Mouse (Mus musculus): Measurements from ENCODE around the gene Hist1h2ai. TPM values are rescaled to one million over a fixed set of nuclear protein-coding genes. Genes with fewer than 3 reads are reported as not detected.
A peak's percentile ranks its signal among the peaks of the same experiment; 100 is the strongest.
"Not testable (repeated sequence)": the region's sequence is repeated elsewhere in the genome, so short reads cannot be mapped to it uniquely, and the experiment has no call there.

Hist1h2ai gene
- polyA plus RNA-seq, 1 experiment from 2014 or later, result 13.7 TPM

DNA sequence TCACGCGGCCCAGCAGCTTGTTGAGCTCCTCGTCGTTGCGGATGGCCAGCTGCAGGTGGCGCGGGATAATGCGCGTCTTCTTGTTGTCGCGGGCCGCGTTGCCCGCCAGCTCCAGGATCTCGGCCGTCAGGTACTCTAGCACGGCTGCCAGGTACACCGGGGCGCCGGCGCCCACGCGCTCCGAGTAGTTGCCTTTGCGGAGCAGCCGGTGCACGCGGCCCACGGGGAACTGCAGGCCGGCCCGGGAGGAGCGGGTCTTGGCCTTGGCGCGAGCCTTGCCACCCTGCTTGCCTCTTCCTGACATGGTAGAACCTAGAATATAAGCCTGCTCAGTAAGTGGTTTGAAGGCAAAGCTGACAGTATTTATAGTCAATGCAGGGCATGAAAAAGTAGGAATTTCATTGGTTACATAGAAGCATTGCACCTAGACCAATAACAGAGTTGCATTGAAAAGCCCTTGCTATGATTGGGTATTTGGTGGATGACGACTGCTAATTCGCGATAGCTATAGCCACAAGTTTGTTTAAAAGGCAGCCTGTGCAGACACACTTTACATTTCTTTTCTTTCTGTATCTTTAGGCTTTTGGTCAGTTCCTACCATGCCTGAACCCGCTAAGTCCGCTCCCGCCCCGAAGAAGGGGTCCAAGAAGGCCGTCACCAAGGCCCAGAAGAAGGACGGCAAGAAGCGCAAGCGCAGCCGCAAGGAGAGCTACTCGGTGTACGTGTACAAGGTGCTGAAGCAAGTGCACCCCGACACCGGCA, 37.5 kb downstream of the Hist1h2ai start, which contains the start of the genes Hist1h2ak and Hist1h2bn:
Hist1h2ak (minus strand) TSS at position 304 of the 762 bp plus-strand sequence.
Hist1h2bn (plus strand) TSS at position 600 of the 762 bp plus-strand sequence.
- H3K4me1 ChIP-seq, result peaks cover 15% of the 10 kb centered on the region
- H3K36me3 ChIP-seq; H3K27me3 ChIP-seq; H3K9me3 ChIP-seq (replicated peaks): not testable (repeated sequence)
- peak; percentile 93 for ATAC-seq (ENCODE audit: insufficient number of reproducible peaks, low FRiP score, low TSS enrichment, low read depth)
- peak within 1 kb of the TSS; percentile 92 for H3K27ac ChIP-seq (replicated peaks)
- peak within 1 kb of the TSS; percentile 64 for H3K4me2 ChIP-seq (replicated peaks)
- peak within 1 kb of the TSS; percentile 48 for H3K4me3 ChIP-seq (replicated peaks)
- H3K9ac ChIP-seq, result peak within 1 kb of the TSS; percentile 18
- WGBS, result under 1% methylated on average over 49 of the region's 50 CpGs

DNA sequence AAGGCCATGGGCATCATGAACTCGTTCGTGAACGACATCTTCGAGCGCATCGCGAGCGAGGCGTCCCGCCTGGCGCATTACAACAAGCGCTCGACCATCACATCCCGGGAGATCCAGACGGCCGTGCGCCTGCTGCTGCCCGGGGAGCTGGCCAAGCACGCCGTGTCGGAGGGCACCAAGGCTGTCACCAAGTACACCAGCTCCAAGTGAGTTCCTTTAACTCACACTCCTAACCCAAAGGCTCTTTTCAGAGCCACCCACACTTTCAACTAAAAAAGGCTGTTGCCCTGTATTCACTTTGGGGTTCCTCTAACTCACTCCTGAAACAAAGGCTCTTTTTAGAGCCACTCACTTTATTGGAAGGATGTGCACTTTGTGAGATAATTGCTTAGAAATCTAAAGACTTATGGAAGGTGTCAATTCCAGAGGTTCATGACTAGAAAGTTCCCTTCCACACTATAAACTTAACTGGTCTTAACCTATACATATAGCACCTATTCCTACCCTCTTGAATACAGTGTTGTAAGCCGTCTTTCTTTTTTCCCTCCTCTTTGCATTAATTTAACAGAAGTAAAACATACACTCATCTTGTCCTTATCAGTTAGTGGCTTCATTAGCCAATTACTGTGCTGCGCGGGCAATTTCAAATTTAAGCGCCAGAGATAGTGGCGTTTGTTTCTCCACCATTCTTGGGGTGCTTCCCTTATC, 38.2 kb downstream of the Hist1h2ai start:
- Histone ChIP-seq H3K4me2 (replicated peaks) (peak overlapping the region; percentile 64), H3K4me3 (replicated peaks) (peak overlapping the region; percentile 48), H3K27ac (replicated peaks) (peak overlapping the region; percentile 92), H3K9ac (peak overlapping the region; percentile 18; the same call in 1 of the 2 replicates), H3K4me1 (peaks cover 13% of the 10 kb centered on the region)
- ATAC-seq (ENCODE audit: insufficient number of reproducible peaks, low FRiP score, low TSS enrichment, low read depth); H3K36me3 ChIP-seq; H3K9me3 ChIP-seq (replicated peaks); H3K27me3 ChIP-seq: not testable (repeated sequence)
- under 1% methylated on average over 26 of the region's 26 CpGs for WGBS

DNA sequence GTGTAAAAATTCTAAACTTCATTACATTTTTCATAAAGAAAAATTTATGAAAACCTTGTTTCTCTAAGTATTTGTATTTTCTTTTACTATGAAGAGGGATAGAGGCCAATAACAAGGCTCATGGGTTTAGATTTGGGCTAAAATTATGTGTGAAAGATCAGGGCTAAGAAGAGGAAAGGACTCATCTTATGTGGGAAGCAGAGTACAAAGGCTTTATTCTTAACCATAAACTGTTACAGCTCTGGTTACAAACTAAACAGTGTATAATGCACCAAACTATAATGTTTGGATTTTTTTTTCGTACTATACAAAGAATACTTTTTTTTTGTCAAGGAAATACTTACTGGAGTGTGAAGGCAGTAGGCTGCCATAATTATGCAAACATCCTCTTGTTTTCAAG, 39.5 kb downstream of the Hist1h2ai start:
- H3K4me1 ChIP-seq, result peaks cover 11% of the 10 kb centered on the region
- 63% methylated on average over 1 of the region's 1 CpGs for WGBS
- no peak overlapping the region for H3K9ac ChIP-seq
- ATAC-seq (ENCODE audit: insufficient number of reproducible peaks, low FRiP score, low TSS enrichment, low read depth), result no peak
- no peak overlapping the region for H3K27ac ChIP-seq (replicated peaks)
- H3K4me3 ChIP-seq (replicated peaks), result no peak overlapping the region
- H3K9me3 ChIP-seq (replicated peaks), result no peaks in the 10 kb centered on the region
- no peaks in the 10 kb centered on the region for H3K36me3 ChIP-seq
- no peaks in the 10 kb centered on the region for H3K27me3 ChIP-seq
- no peak overlapping the region for H3K4me2 ChIP-seq (replicated peaks)

Small RNA genes lying within 50 kb of the gene (microRNA-seq; reads per million reads assigned to microRNA genes)
- gene Gm44357 (ENCODE audit: borderline number of aligned reads) (not detected), gene Gm44367 (ENCODE audit: borderline number of aligned reads) (not detected), gene Gm44454 (ENCODE audit: borderline number of aligned reads) (not detected)

Other genes with a start within 250 kb of the Hist1h2ai start
- 2.1 and 2.3 TPM in 2 replicates for gene Nkapl, start 247.9 kb upstream of the Hist1h2ai start, polyA plus RNA-seq (2015; fragmentation: Nextera tagmentation; extraction: Ambion mirVana)
- 3.7 and 4.3 TPM in 2 replicates for gene Zkscan4, start 237.5 kb upstream of the Hist1h2ai start, polyA plus RNA-seq (2015; fragmentation: Nextera tagmentation; extraction: Ambion mirVana)
- 1.8 TPM in 1 of 2 replicates, not detected in the other for gene Gm10065, start 237.0 kb upstream of the Hist1h2ai start, polyA plus RNA-seq (2015; fragmentation: Nextera tagmentation; extraction: Ambion mirVana)
- gene AK157302, start 221.2 kb upstream of the Hist1h2ai start, polyA plus RNA-seq (2015; fragmentation: Nextera tagmentation; extraction: Ambion mirVana), result 0.37 and 1.6 TPM in 2 replicates
- gene Gm11273, start 215.0 kb upstream of the Hist1h2ai start, polyA plus RNA-seq (2015; fragmentation: Nextera tagmentation; extraction: Ambion mirVana), result 5.6 and 18.4 TPM in 2 replicates
- 5.6 and 6.6 TPM in 2 replicates for gene Zkscan8, start 185.3 kb upstream of the Hist1h2ai start, polyA plus RNA-seq (2015; fragmentation: Nextera tagmentation; extraction: Ambion mirVana)
- gene Olfr1366, start 173.6 kb upstream of the Hist1h2ai start, polyA plus RNA-seq (2015; fragmentation: Nextera tagmentation; extraction: Ambion mirVana), result 0.17 and 0.22 TPM in 2 replicates
- 0.07 and 0.19 TPM in 2 replicates for gene Olfr1535, start 156.5 kb upstream of the Hist1h2ai start, polyA plus RNA-seq (2015; fragmentation: Nextera tagmentation; extraction: Ambion mirVana)
- gene Olfr1364, start 134.7 kb upstream of the Hist1h2ai start, polyA plus RNA-seq (2015; fragmentation: Nextera tagmentation; extraction: Ambion mirVana), result 0.11 TPM in 1 of 2 replicates, not detected in the other
- 0.13 TPM in 1 of 2 replicates, not detected in the other for gene Olfr1362, start 102.4 kb upstream of the Hist1h2ai start, polyA plus RNA-seq (2015; fragmentation: Nextera tagmentation; extraction: Ambion mirVana)
- not detected in 2 replicates for gene Olfr11, start 73.9 kb upstream of the Hist1h2ai start, polyA plus RNA-seq (2015; fragmentation: Nextera tagmentation; extraction: Ambion mirVana)
- 0.48 and 0.68 TPM in 2 replicates for gene Olfr1361, start 53.0 kb upstream of the Hist1h2ai start, polyA plus RNA-seq (2015; fragmentation: Nextera tagmentation; extraction: Ambion mirVana)
- not detected in 2 replicates for gene Olfr1360, start 39.0 kb upstream of the Hist1h2ai start, polyA plus RNA-seq (2015; fragmentation: Nextera tagmentation; extraction: Ambion mirVana)
- gene Olfr1359, start 18.3 kb upstream of the Hist1h2ai start, polyA plus RNA-seq (2015; fragmentation: Nextera tagmentation; extraction: Ambion mirVana), result 0.05 and 0.27 TPM in 2 replicates
- gene Hist1h2bl, start 279 bp upstream of the Hist1h2ai start, polyA plus RNA-seq (2015; fragmentation: Nextera tagmentation; extraction: Ambion mirVana), result 0.60 and 2.0 TPM in 2 replicates
- 6.6 and 7.1 TPM in 2 replicates for gene Hist1h3h, start 1.2 kb downstream of the Hist1h2ai start, polyA plus RNA-seq (2015; fragmentation: Nextera tagmentation; extraction: Ambion mirVana)
- gene Hist1h2bm, start 5.6 kb downstream of the Hist1h2ai start, polyA plus RNA-seq (2015; fragmentation: Nextera tagmentation; extraction: Ambion mirVana), result 1.8 and 4.1 TPM in 2 replicates
- gene Hist1h4j, start 18.6 kb downstream of the Hist1h2ai start, polyA plus RNA-seq (2015; fragmentation: Nextera tagmentation; extraction: Ambion mirVana), result 1.7 and 1.9 TPM in 2 replicates
- 1.5 and 2.9 TPM in 2 replicates for gene Hist1h4k, start 34.1 kb downstream of the Hist1h2ai start, polyA plus RNA-seq (2015; fragmentation: Nextera tagmentation; extraction: Ambion mirVana)
- 16.1 and 25.2 TPM in 2 replicates for gene Hist1h2ak, start 37.4 kb downstream of the Hist1h2ai start, polyA plus RNA-seq (2015; fragmentation: Nextera tagmentation; extraction: Ambion mirVana)
- gene Hist1h2bn, start 37.7 kb downstream of the Hist1h2ai start, polyA plus RNA-seq (2015; fragmentation: Nextera tagmentation; extraction: Ambion mirVana), result 3.4 and 3.6 TPM in 2 replicates
- 16.8 and 19.6 TPM in 2 replicates for gene Hist1h1b, start 64.2 kb downstream of the Hist1h2ai start, polyA plus RNA-seq (2015; fragmentation: Nextera tagmentation; extraction: Ambion mirVana)
- gene Hist1h3i, start 66.9 kb downstream of the Hist1h2ai start, polyA plus RNA-seq (2015; fragmentation: Nextera tagmentation; extraction: Ambion mirVana), result 86.2 and 99.0 TPM in 2 replicates
- gene Hist1h2an, start 70.8 kb downstream of the Hist1h2ai start, polyA plus RNA-seq (2015; fragmentation: Nextera tagmentation; extraction: Ambion mirVana), result 2.5 and 10.7 TPM in 2 replicates
- 1.0 and 2.8 TPM in 2 replicates for gene Hist1h2bp, start 71.0 kb downstream of the Hist1h2ai start, polyA plus RNA-seq (2015; fragmentation: Nextera tagmentation; extraction: Ambion mirVana)
- 12.0 and 14.0 TPM in 2 replicates for gene Hist1h2bq, start 93.8 kb downstream of the Hist1h2ai start, polyA plus RNA-seq (2015; fragmentation: Nextera tagmentation; extraction: Ambion mirVana)
- gene Hist1h2ao, start 94.0 kb downstream of the Hist1h2ai start, polyA plus RNA-seq (2015; fragmentation: Nextera tagmentation; extraction: Ambion mirVana), result not detected in 2 replicates
- not detected in 2 replicates for gene Hist1h4m, start 95.3 kb downstream of the Hist1h2ai start, polyA plus RNA-seq (2015; fragmentation: Nextera tagmentation; extraction: Ambion mirVana)
- 10.7 and 11.9 TPM in 2 replicates for gene Hist1h4n, start 115.8 kb downstream of the Hist1h2ai start, polyA plus RNA-seq (2015; fragmentation: Nextera tagmentation; extraction: Ambion mirVana)
- gene Hist1h2ap, start 117.1 kb downstream of the Hist1h2ai start, polyA plus RNA-seq (2015; fragmentation: Nextera tagmentation; extraction: Ambion mirVana), result 2,761 and 2,921 TPM in 2 replicates
- gene Hist1h2br, start 117.3 kb downstream of the Hist1h2ai start, polyA plus RNA-seq (2015; fragmentation: Nextera tagmentation; extraction: Ambion mirVana), result 14.2 and 14.7 TPM in 2 replicates
- gene Zfp184, start 228.7 kb downstream of the Hist1h2ai start, polyA plus RNA-seq (2015; fragmentation: Nextera tagmentation; extraction: Ambion mirVana), result 7.7 and 9.0 TPM in 2 replicates

All from embryonic facial prominence, embryonic 15.5 days (tissue).